Mouse (Mus musculus) C2C12 (cell line): ENCODE measurements around the gene Sox6. TPM values are rescaled to one million over a fixed set of nuclear protein-coding genes. Genes with fewer than 3 reads are reported as not detected.

Experiments used
- H3K27me3 ChIP-seq: one replicate; pipeline ENCODE4 v1.6.1; 2011; ENCODE audit not compliant: control insufficient read depth, insufficient read depth, insufficient read length
- H3K36me3 ChIP-seq: one replicate; pipeline ENCODE4 v1.6.1; 2011; ENCODE audit not compliant: control insufficient read depth, insufficient read depth
- H3K4me3 ChIP-seq: one replicate; pipeline ENCODE4 v1.5.1; 2011; ENCODE audit warnings: mild to moderate bottlenecking, control low read depth; ENCODE audit not compliant: poor library complexity, insufficient read depth, severe bottlenecking
- H3K79me2 ChIP-seq: one replicate; pipeline ENCODE4 v1.6.1; 2011; ENCODE audit not compliant: control insufficient read depth, insufficient read depth
- H3K79me3 ChIP-seq: one replicate; pipeline ENCODE4 v1.6.1; 2011; ENCODE audit warnings: low read depth, control low read depth
- H3ac ChIP-seq: one replicate; pipeline ENCODE3; 2011; ENCODE audit warnings: low read depth; ENCODE audit not compliant: control insufficient read depth, insufficient read length
- CEBPB ChIP-seq: IDR thresholded peaks from one replicate; pipeline ENCODE4 v1.6.1; 2011; ENCODE audit warnings: low read depth, mild to moderate bottlenecking, control low read depth, moderate library complexity
- CTCF ChIP-seq: IDR thresholded peaks from one replicate; pipeline ENCODE4 v1.5.1; 2011; ENCODE audit not compliant: control insufficient read depth, insufficient read depth, insufficient read length
- FOSL1 ChIP-seq: IDR thresholded peaks from one replicate; pipeline ENCODE4 v1.8.0; 2011; ENCODE audit warnings: mild to moderate bottlenecking, low read length; ENCODE audit not compliant: poor library complexity, insufficient read depth, severe bottlenecking
- MAX ChIP-seq: IDR thresholded peaks from one replicate; pipeline ENCODE4 v1.6.1; 2011; ENCODE audit warnings: mild to moderate bottlenecking, control low read depth
- MYOD1 ChIP-seq: IDR thresholded peaks from one replicate; pipeline ENCODE4 v1.6.1; 2011; ENCODE audit warnings: low read depth; ENCODE audit not compliant: control insufficient read depth, insufficient read length
- MYOG ChIP-seq: IDR thresholded peaks from one replicate; pipeline ENCODE4 v1.6.1; 2011; ENCODE audit not compliant: control insufficient read depth, insufficient read length; ENCODE audit errors: extremely low read depth
- USF1 ChIP-seq: IDR thresholded peaks from one replicate; pipeline ENCODE4 v1.6.1; 2011; ENCODE audit warnings: low read depth, mild to moderate bottlenecking, control low read depth, moderate library complexity
- polyA plus RNA-seq: library from polyadenylated mRNA; unstranded; fragments of >200 nt; fragmentation: generic; extraction: Trizol; gene quantifications from one replicate; pipeline ENCODE4 v1.2.1, GENCODE M21; 2012; ENCODE audit warnings: missing spikeins

The Sox6 gene
- polyA plus RNA-seq, 1 experiment = 0.08 TPM

- no peaks in the 10 kb centered on the region for H3K79me2 ChIP-seq
- H3K36me3 ChIP-seq = no peaks in the 10 kb centered on the region
- no peaks in the 10 kb centered on the region for H3K79me3 ChIP-seq
- no peak overlapping the region for H3ac ChIP-seq
- no peaks in the 10 kb centered on the region for H3K27me3 ChIP-seq
- H3K4me3 ChIP-seq = no peak overlapping the region
- no peak for TF ChIP-seq CEBPB
- no peak for TF ChIP-seq MAX
- TF ChIP-seq CTCF = no peak
- no peak for TF ChIP-seq FOSL1
- TF ChIP-seq USF1 = no peak
- TF ChIP-seq MYOD1 = no peak
- no peak for TF ChIP-seq MYOG
Measured at GRCm38 (mm10) chr7:115754216-115754615, 284.4 kb downstream of the Sox6 start.

GRCm38 (mm10) chr7:115752121-115752634 is 286.4 kb downstream of the Sox6 start:
- no peaks in the 10 kb centered on the region for H3K79me3 ChIP-seq
- no peaks in the 10 kb centered on the region for H3K79me2 ChIP-seq
- TF ChIP-seq MYOD1 = no peak
- no peak for TF ChIP-seq MAX
- no peak for TF ChIP-seq CTCF
- no peak for TF ChIP-seq USF1
- no peak for TF ChIP-seq FOSL1
- no peak for TF ChIP-seq MYOG
- no peak for TF ChIP-seq CEBPB
- no peaks in the 10 kb centered on the region for H3K36me3 ChIP-seq
- H3K4me3 ChIP-seq = no peak overlapping the region
- H3K27me3 ChIP-seq = no peaks in the 10 kb centered on the region
- no peak overlapping the region for H3ac ChIP-seq

GRCm38 (mm10) chr7:115751083-115751482 is 287.5 kb downstream of the Sox6 start:
- Histone ChIP-seq H3ac (no peak overlapping the region), H3K27me3 (no peaks in the 10 kb centered on the region), H3K4me3 (no peak overlapping the region), H3K79me3 (no peaks in the 10 kb centered on the region), H3K79me2 (no peaks in the 10 kb centered on the region), H3K36me3 (no peaks in the 10 kb centered on the region)
- TF ChIP-seq MYOG (no peak), CEBPB (no peak), MAX (no peak), FOSL1 (no peak), USF1 (no peak), MYOD1 (no peak), CTCF (no peak)

- Histone ChIP-seq H3ac (no peak overlapping the region), H3K79me2 (no peaks in the 10 kb centered on the region), H3K79me3 (no peaks in the 10 kb centered on the region), H3K36me3 (no peaks in the 10 kb centered on the region), H3K27me3 (no peaks in the 10 kb centered on the region), H3K4me3 (no peak overlapping the region)
- TF ChIP-seq CEBPB (no peak), MYOD1 (no peak), CTCF (no peak), FOSL1 (no peak), USF1 (no peak), MYOG (no peak), MAX (no peak)
Measured at GRCm38 (mm10) chr7:115750275-115750825, 288.2 kb downstream of the Sox6 start.

GRCm38 (mm10) chr7:115747541-115747940 is 291.1 kb downstream of the Sox6 start:
- Histone ChIP-seq H3K36me3 (no peaks in the 10 kb centered on the region), H3K4me3 (no peak overlapping the region), H3ac (no peak overlapping the region), H3K79me3 (no peaks in the 10 kb centered on the region), H3K79me2 (no peaks in the 10 kb centered on the region), H3K27me3 (no peaks in the 10 kb centered on the region)
- TF ChIP-seq CEBPB (no peak), FOSL1 (no peak), MAX (no peak), MYOD1 (no peak), CTCF (no peak), MYOG (no peak), USF1 (no peak)
